Mouse (Mus musculus): ENCODE measurements at regions not wholly inside any gene's neighbourhood (a gene's known extent, or its start where the extent isn't known, plus 50 kb on each side); places are given as distances from the start of the nearest gene placed in this dataset.

- TF ChIP-seq EP300 (IDR thresholded peaks at IDR 0.05) (no peak), CTCF (IDR thresholded peaks at IDR 0.05) (no peak)
- no peak for DNase-seq (ENCODE audit: low spot score)
Measured at GRCm38 (mm10) chr10:97332639-97333038, 146.8 kb upstream of the Dcn start.

GRCm38 (mm10) chr10:97334044-97334443, 145.4 kb upstream of the Dcn start:
- Histone ChIP-seq H3K27me3 (replicated peaks; ENCODE audit: insufficient read depth, low read length) (no peaks in the 10 kb centered on the region), H3K4me1 (ENCODE audit: insufficient read depth, low read depth, low read length) (no peaks in the 10 kb centered on the region), H3K4me2 (replicated peaks; ENCODE audit: low read depth, low read length) (no peak overlapping the region), H3K4me3 (ENCODE audit: low read depth, low read length) (no peak overlapping the region), H3K27ac (ENCODE audit: low read length) (no peak overlapping the region), H3K9ac (replicated peaks; ENCODE audit: low read depth) (no peak overlapping the region), H3K36me3 (ENCODE audit: insufficient read depth, low read length) (no peaks in the 10 kb centered on the region), H3K9me3 (ENCODE audit: low read length) (no peaks in the 10 kb centered on the region)
- no peak for ATAC-seq
- TF ChIP-seq CTCF (IDR thresholded peaks at IDR 0.05) (no peak), EP300 (IDR thresholded peaks at IDR 0.05) (no peak)
- DNase-seq (ENCODE audit: low spot score): no peak

More at GRCm38 (mm10) chr10:97332639-97333038, 146.8 kb upstream of the Dcn start:
- H3K9ac ChIP-seq (replicated peaks; ENCODE audit: low read depth): no peak overlapping the region
- H3K27me3 ChIP-seq (replicated peaks; ENCODE audit: insufficient read depth, low read length): no peaks in the 10 kb centered on the region
- H3K4me1 ChIP-seq (ENCODE audit: insufficient read depth, low read depth, low read length): no peaks in the 10 kb centered on the region
- no peak overlapping the region for H3K4me3 ChIP-seq (ENCODE audit: low read depth, low read length)
- no peaks in the 10 kb centered on the region for H3K36me3 ChIP-seq (ENCODE audit: insufficient read depth, low read length)
- H3K4me2 ChIP-seq (replicated peaks; ENCODE audit: low read depth, low read length): no peak overlapping the region
- no peak for ATAC-seq
- WGBS: 65% methylated on average over 2 of the region's 2 CpGs
- H3K9me3 ChIP-seq (ENCODE audit: low read length): no peaks in the 10 kb centered on the region
- H3K27ac ChIP-seq (ENCODE audit: low read length): no peak overlapping the region

DNA sequence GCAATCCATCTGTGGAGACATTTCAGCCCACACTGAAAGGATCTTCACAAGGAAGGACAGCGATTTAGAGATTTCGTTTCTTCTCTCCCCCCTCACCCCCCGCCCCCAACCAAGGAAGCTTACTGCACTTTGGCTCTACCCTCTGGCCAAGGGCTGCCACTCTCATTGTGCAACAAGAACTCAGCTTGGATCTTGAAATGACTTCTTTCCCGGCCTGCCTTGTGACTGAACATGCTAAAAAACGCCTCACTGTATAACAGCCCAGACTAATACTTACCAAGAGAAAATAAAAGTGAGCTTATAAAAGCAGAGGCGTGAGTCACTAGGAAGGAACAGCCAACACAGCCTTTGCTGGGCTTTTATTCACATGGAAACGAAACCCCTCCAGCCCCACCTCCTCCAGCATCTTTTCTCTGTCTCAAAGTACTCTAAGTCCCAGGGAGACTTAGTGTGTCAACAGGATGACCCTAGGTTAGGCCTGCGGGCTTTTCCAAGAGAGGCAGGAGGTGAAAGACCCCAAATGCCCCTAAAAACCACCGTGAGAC, 144.7 kb upstream of the Dcn start:
- ATAC-seq (no peak), DNase-seq (ENCODE audit: low spot score) (peak; percentile 50)
- WGBS: 63% methylated on average over 9 of the region's 9 CpGs
- no peaks in the 10 kb centered on the region for H3K4me1 ChIP-seq (ENCODE audit: insufficient read depth, low read depth, low read length)
- no peak overlapping the region for H3K27ac ChIP-seq (ENCODE audit: low read length)
- no peak overlapping the region for H3K9ac ChIP-seq (replicated peaks; ENCODE audit: low read depth)
- no peak overlapping the region for H3K4me3 ChIP-seq (ENCODE audit: low read depth, low read length)
- no peaks in the 10 kb centered on the region for H3K27me3 ChIP-seq (replicated peaks; ENCODE audit: insufficient read depth, low read length)
- no peaks in the 10 kb centered on the region for H3K9me3 ChIP-seq (ENCODE audit: low read length)
- no peak for TF ChIP-seq EP300 (IDR thresholded peaks at IDR 0.05)
- TF ChIP-seq CTCF (IDR thresholded peaks at IDR 0.05): no peak
- no peak overlapping the region for H3K4me2 ChIP-seq (replicated peaks; ENCODE audit: low read depth, low read length)
- no peaks in the 10 kb centered on the region for H3K36me3 ChIP-seq (ENCODE audit: insufficient read depth, low read length)

DNA sequence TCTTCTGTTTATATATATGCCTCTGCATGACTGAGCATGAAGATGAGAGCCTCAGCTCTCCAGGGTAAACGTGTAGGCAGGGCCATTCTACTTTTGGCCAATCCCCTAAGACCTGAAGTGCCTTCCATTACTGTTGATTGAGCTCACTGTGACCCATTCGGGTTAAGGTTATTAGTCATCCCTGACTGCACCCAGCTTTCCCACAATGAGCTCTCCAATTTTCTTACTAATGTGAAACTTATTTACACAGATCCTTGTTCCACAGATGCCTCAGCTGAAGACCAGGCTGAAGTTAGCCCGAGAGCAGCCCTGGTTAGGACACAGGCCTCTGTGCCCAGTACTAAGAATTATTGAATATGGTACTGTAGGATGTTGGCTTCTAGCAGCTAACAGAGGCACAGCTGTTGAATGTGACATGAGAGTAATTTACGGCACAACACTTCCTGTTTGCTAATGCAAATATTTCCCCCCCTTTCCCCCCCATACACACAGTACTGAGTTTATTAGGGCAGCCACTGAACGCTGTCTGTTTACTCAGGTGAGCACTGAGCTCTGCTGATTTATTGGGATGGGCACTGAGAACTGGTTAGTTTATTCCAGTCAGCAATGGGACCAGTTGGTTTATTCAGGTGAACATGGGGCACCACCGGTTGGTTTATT, 141.2 kb upstream of the Dcn start:
- Histone ChIP-seq H3K4me1 (ENCODE audit: insufficient read depth, low read depth, low read length) (no peaks in the 10 kb centered on the region), H3K4me2 (replicated peaks; ENCODE audit: low read depth, low read length) (no peak overlapping the region), H3K9ac (replicated peaks; ENCODE audit: low read depth) (no peak overlapping the region), H3K27ac (ENCODE audit: low read length) (no peak overlapping the region), H3K36me3 (ENCODE audit: insufficient read depth, low read length) (no peaks in the 10 kb centered on the region), H3K27me3 (replicated peaks; ENCODE audit: insufficient read depth, low read length) (no peaks in the 10 kb centered on the region), H3K4me3 (ENCODE audit: low read depth, low read length) (no peak overlapping the region), H3K9me3 (ENCODE audit: low read length) (no peaks in the 10 kb centered on the region)
- no peak for DNase-seq (ENCODE audit: low spot score)
- no peak for ATAC-seq
- 63% methylated on average over 6 of the region's 6 CpGs for WGBS
- TF ChIP-seq CTCF (IDR thresholded peaks at IDR 0.05) (no peak), EP300 (IDR thresholded peaks at IDR 0.05) (no peak)

DNA sequence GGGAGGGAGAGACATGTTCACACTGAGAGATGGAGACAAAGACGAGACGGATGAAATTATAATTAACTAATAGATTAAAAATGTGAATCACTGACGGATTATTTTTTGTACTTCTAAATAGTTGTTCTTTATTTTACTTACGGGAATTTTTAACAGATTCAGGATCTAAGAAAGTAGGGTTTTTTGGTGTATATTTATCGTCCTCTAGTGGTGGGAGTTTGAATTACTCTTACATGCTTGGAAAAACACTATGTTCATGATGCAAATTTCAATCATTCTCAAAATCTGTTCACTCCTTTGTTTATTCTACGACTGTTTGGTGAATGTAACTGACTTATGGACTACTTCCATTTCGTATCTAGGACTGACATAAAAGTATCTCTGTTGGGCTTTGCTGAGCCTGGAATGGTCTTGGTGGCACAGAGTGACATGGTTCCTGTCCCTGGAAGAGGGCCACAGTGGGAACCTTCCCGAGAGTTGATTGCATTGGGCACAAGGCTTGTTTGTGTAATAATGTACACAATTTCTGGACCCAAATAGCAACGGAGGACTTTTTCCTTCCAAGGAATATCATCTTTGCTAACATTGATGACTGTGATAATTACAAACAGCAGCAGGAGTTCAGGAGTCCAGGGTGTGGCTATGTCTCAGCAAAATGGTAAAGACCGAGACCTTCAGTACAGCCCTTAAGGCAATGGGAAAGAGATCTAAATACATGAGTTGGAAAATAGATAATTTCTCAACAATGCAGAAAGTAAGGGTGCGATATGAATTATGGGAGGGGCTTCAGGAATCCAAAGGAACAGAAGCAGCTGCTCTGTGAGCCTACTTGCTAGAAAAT, 139.3 kb upstream of the Dcn start:
- DNase-seq (ENCODE audit: low spot score): peak; percentile 69
- peak; percentile 89 for TF ChIP-seq CTCF (IDR thresholded peaks at IDR 0.05)
- TF ChIP-seq EP300 (IDR thresholded peaks at IDR 0.05): no peak
- Histone ChIP-seq H3K4me1 (ENCODE audit: insufficient read depth, low read depth, low read length) (no peaks in the 10 kb centered on the region), H3K9ac (replicated peaks; ENCODE audit: low read depth) (no peak overlapping the region), H3K4me2 (replicated peaks; ENCODE audit: low read depth, low read length) (no peak overlapping the region), H3K36me3 (ENCODE audit: insufficient read depth, low read length) (no peaks in the 10 kb centered on the region), H3K9me3 (ENCODE audit: low read length) (no peaks in the 10 kb centered on the region), H3K27ac (ENCODE audit: low read length) (no peak overlapping the region), H3K4me3 (ENCODE audit: low read depth, low read length) (no peak overlapping the region), H3K27me3 (replicated peaks; ENCODE audit: insufficient read depth, low read length) (no peaks in the 10 kb centered on the region)
- WGBS: 36% methylated on average over 11 of the region's 11 CpGs
- no peak for ATAC-seq

DNA sequence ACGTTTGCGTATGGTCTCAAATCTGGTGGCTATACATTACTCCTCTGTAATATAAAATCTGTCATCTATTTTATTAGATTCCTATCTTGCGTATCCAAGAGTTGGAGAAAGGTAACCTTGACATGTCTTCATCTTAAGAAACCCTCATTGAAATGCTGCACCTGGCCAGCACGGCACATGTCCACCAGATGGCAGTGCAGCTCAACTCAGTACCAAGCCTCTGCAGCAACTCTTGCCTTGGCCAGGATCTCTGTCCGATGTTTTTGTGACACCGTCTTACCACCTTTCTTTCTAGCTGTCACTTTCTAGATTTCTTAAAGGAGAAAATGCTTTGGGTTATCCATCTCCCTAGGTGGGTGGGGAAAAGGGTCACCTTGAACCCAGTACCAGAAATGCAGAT, 134.1 kb upstream of the Dcn start:
- Histone ChIP-seq H3K9me3 (ENCODE audit: low read length) (no peaks in the 10 kb centered on the region), H3K27me3 (replicated peaks; ENCODE audit: insufficient read depth, low read length) (no peaks in the 10 kb centered on the region), H3K9ac (replicated peaks; ENCODE audit: low read depth) (no peak overlapping the region), H3K4me3 (ENCODE audit: low read depth, low read length) (no peak overlapping the region), H3K4me2 (replicated peaks; ENCODE audit: low read depth, low read length) (no peak overlapping the region), H3K36me3 (ENCODE audit: insufficient read depth, low read length) (no peaks in the 10 kb centered on the region), H3K4me1 (ENCODE audit: insufficient read depth, low read depth, low read length) (no peaks in the 10 kb centered on the region), H3K27ac (ENCODE audit: low read length) (no peak overlapping the region)
- no peak for ATAC-seq
- peak; percentile 94 for TF ChIP-seq CTCF (IDR thresholded peaks at IDR 0.05)
- TF ChIP-seq EP300 (IDR thresholded peaks at IDR 0.05): no peak
- WGBS: 29% methylated on average over 6 of the region's 6 CpGs
- peak; percentile 77 for DNase-seq (ENCODE audit: low spot score)
